Mouse (Mus musculus): ENCODE results near the gene Olfr209. TPM values are rescaled to one million over a fixed set of nuclear protein-coding genes. Genes with fewer than 3 reads are reported as not detected.

Gene Olfr209
- polyA plus RNA-seq (2011; ENCODE audit: insufficient read length, low read depth, missing spikeins): not detected in 2 replicates

GRCm38 (mm10) chr16:59363893-59364292, at the start of gene Olfr209:
Gene Olfr209 (minus strand): TSS chr16:59363993.
- no peaks in the 10 kb centered on the region for H3K4me1 ChIP-seq (ENCODE audit: control insufficient read depth, insufficient read depth, low read length)
- TF ChIP-seq CTCF (IDR thresholded peaks at IDR 0.05; ENCODE audit: borderline replicate concordance, insufficient read depth, low read length): no peak
- H3K4me3 ChIP-seq (ENCODE audit: insufficient read depth, low read length): no peak within 1 kb of the TSS
- H3K27ac ChIP-seq (ENCODE audit: insufficient read depth, low read length): no peak within 1 kb of the TSS

DNA sequence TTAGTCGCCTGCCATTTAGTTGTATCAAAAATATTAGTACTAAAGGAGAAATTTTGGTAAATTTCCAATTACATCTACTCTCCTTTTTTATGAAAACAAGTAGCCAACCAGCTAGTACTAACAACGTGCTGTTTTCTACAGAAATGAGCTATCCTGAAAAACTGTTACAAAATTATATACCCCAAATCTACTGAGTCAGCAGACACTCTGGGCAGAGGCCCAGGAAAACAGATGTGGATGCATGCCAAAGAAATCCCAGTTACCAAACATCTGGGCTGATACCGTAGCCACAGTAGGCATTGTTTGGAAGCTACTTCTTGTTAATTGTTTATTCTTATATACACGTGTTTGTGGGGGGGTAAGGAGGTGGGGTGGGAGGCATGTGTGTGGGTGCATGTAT, 49.7 kb upstream of the Olfr209 start:
- H3K4me1 ChIP-seq (ENCODE audit: control insufficient read depth, insufficient read depth, low read length): no peaks in the 10 kb centered on the region
- H3K27ac ChIP-seq (ENCODE audit: insufficient read depth, low read length): no peak overlapping the region
- TF ChIP-seq CTCF (IDR thresholded peaks at IDR 0.05; ENCODE audit: borderline replicate concordance, insufficient read depth, low read length) (no peak), POLR2A (IDR thresholded peaks at IDR 0.05; ENCODE audit: low read depth, low read length) (no peak)
- no peak overlapping the region for H3K4me3 ChIP-seq (ENCODE audit: insufficient read depth, low read length)

DNA sequence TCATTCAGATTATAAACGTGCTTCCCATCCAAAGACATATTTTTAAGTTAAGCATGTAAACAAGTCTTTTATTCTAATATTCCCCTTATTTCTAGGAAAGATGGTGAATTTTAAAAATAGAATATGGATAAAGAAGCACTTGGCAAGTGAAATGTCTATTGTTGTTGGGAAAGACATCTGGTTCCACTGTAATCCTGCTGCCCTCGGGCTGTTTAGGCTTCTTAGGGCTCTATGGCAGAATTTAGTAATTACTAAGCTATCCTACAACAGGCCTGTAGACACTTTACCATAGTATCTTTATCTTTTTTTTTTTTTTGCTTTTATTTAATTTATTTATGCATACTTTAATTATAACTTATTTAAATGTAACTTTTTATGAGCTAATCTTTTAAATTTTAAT, 46.0 kb upstream of the Olfr209 start:
- Histone ChIP-seq H3K27ac (ENCODE audit: insufficient read depth, low read length) (no peak overlapping the region), H3K4me3 (ENCODE audit: insufficient read depth, low read length) (no peak overlapping the region), H3K4me1 (ENCODE audit: control insufficient read depth, insufficient read depth, low read length) (no peaks in the 10 kb centered on the region)
- TF ChIP-seq CTCF (IDR thresholded peaks at IDR 0.05; ENCODE audit: borderline replicate concordance, insufficient read depth, low read length) (no peak), POLR2A (IDR thresholded peaks at IDR 0.05; ENCODE audit: low read depth, low read length) (no peak)

- no peak for TF ChIP-seq POLR2A (IDR thresholded peaks at IDR 0.05; ENCODE audit: low read depth, low read length)
- no peak for TF ChIP-seq CTCF (IDR thresholded peaks at IDR 0.05; ENCODE audit: borderline replicate concordance, insufficient read depth, low read length)
- Histone ChIP-seq H3K4me1 (ENCODE audit: control insufficient read depth, insufficient read depth, low read length) (no peaks in the 10 kb centered on the region), H3K4me3 (ENCODE audit: insufficient read depth, low read length) (no peak overlapping the region), H3K27ac (ENCODE audit: insufficient read depth, low read length) (no peak overlapping the region)
These were observed 45.6 kb upstream of the Olfr209 start for GRCm38 (mm10) chr16:59409341-59409748.

DNA sequence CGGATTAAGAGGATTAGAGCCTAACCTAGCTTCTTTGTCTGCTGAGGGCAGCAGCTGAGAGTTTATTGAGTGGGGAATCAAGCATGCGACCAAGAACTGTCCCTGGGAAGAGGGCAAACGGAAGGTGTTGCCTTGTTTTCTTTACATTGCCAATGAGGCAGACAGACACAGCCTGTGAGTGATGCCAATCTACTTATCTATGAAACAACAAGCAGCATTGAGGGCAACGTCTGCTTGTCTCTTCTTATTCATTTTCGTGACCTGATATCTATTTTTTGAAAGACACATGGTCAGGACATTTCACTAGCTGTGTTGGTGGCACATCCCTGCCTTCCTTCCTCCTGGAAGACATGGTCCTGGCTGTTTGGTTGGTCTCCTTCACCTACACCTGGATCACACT, 43.2 kb upstream of the Olfr209 start, which contains the start of gene Gabrr3:
Gabrr3 (plus strand) TSS at position 301 of the 400 bp plus-strand sequence.
- Histone ChIP-seq H3K27ac (ENCODE audit: insufficient read depth, low read length) (no peak within 1 kb of the TSS), H3K4me3 (ENCODE audit: insufficient read depth, low read length) (no peak within 1 kb of the TSS), H3K4me1 (ENCODE audit: control insufficient read depth, insufficient read depth, low read length) (no peaks in the 10 kb centered on the region)
- TF ChIP-seq CTCF (IDR thresholded peaks at IDR 0.05; ENCODE audit: borderline replicate concordance, insufficient read depth, low read length) (no peak), POLR2A (IDR thresholded peaks at IDR 0.05; ENCODE audit: low read depth, low read length) (no peak)

- Histone ChIP-seq H3K27ac (ENCODE audit: insufficient read depth, low read length) (no peak overlapping the region), H3K4me1 (ENCODE audit: control insufficient read depth, insufficient read depth, low read length) (no peaks in the 10 kb centered on the region), H3K4me3 (ENCODE audit: insufficient read depth, low read length) (no peak overlapping the region)
- no peak for TF ChIP-seq CTCF (IDR thresholded peaks at IDR 0.05; ENCODE audit: borderline replicate concordance, insufficient read depth, low read length)
These were observed 41.0 kb upstream of the Olfr209 start for GRCm38 (mm10) chr16:59404798-59405197.

GRCm38 (mm10) chr16:59403684-59404083, 39.9 kb upstream of the Olfr209 start:
- H3K27ac ChIP-seq (ENCODE audit: insufficient read depth, low read length): no peak overlapping the region
- H3K4me1 ChIP-seq (ENCODE audit: control insufficient read depth, insufficient read depth, low read length): no peaks in the 10 kb centered on the region
- H3K4me3 ChIP-seq (ENCODE audit: insufficient read depth, low read length): no peak overlapping the region
- no peak for TF ChIP-seq POLR2A (IDR thresholded peaks at IDR 0.05; ENCODE audit: low read depth, low read length)
- TF ChIP-seq CTCF (IDR thresholded peaks at IDR 0.05; ENCODE audit: borderline replicate concordance, insufficient read depth, low read length): peak; percentile 36; the same call in 1 of the 2 replicates

- H3K27ac ChIP-seq (ENCODE audit: insufficient read depth, low read length): no peak overlapping the region
- no peaks in the 10 kb centered on the region for H3K4me1 ChIP-seq (ENCODE audit: control insufficient read depth, insufficient read depth, low read length)
- H3K4me3 ChIP-seq (ENCODE audit: insufficient read depth, low read length): no peak overlapping the region
- TF ChIP-seq CTCF (IDR thresholded peaks at IDR 0.05; ENCODE audit: borderline replicate concordance, insufficient read depth, low read length) (no peak), POLR2A (IDR thresholded peaks at IDR 0.05; ENCODE audit: low read depth, low read length) (no peak)
These were observed 38.2 kb upstream of the Olfr209 start for GRCm38 (mm10) chr16:59401985-59402384.

DNA sequence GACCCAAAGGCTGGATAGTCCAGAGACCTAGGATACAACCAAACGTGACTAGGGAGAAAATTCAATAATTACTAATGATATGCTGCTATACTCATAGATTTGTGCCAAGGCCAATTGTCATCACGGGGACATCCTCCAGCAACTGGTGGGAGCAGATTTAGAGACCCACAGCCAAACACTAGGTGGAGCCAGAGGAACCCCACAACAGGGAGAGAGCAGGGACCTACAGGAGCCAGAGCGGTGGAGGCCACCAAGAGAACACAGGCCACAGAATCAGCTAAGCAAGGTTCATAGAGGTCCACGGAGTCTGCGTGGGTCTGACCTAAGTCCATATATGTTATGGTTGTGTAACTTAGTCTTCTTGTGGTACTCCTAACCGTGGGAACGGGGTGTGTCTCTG, 37.3 kb upstream of the Olfr209 start:
- H3K27ac ChIP-seq (ENCODE audit: insufficient read depth, low read length): no peak overlapping the region
- TF ChIP-seq CTCF (IDR thresholded peaks at IDR 0.05; ENCODE audit: borderline replicate concordance, insufficient read depth, low read length) (no peak), POLR2A (IDR thresholded peaks at IDR 0.05; ENCODE audit: low read depth, low read length) (no peak)
- H3K4me3 ChIP-seq (ENCODE audit: insufficient read depth, low read length): no peak overlapping the region
- no peaks in the 10 kb centered on the region for H3K4me1 ChIP-seq (ENCODE audit: control insufficient read depth, insufficient read depth, low read length)

DNA sequence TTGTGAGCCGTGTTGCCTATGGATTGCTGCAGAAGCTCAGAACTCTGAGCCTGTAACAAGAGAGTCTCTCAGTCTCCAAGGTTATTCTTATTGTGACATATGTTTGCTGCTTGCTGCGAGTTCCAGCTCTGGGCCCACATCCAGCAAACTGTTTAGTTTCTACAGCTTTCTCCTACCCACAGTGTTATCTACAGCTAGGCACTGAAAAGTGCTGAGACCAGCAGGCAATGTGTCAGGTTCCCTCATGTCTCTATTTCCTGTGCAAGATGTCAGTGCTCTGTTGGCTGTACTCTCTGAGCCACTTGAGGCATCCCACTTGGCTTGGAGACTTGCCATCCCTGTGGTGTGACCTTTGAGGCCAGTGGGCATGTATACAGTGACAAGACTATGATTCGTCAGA, 29.5 kb upstream of the Olfr209 start:
- H3K4me3 ChIP-seq (ENCODE audit: insufficient read depth, low read length): no peak overlapping the region
- TF ChIP-seq CTCF (IDR thresholded peaks at IDR 0.05; ENCODE audit: borderline replicate concordance, insufficient read depth, low read length) (no peak), POLR2A (IDR thresholded peaks at IDR 0.05; ENCODE audit: low read depth, low read length) (no peak)
- H3K27ac ChIP-seq (ENCODE audit: insufficient read depth, low read length): no peak overlapping the region
- no peaks in the 10 kb centered on the region for H3K4me1 ChIP-seq (ENCODE audit: control insufficient read depth, insufficient read depth, low read length)

- no peak for TF ChIP-seq POLR2A (IDR thresholded peaks at IDR 0.05; ENCODE audit: low read depth, low read length)
- no peak for TF ChIP-seq CTCF (IDR thresholded peaks at IDR 0.05; ENCODE audit: borderline replicate concordance, insufficient read depth, low read length)
- Histone ChIP-seq H3K27ac (ENCODE audit: insufficient read depth, low read length) (no peak within 1 kb of the TSS), H3K4me1 (ENCODE audit: control insufficient read depth, insufficient read depth, low read length) (no peaks in the 10 kb centered on the region), H3K4me3 (ENCODE audit: insufficient read depth, low read length) (no peak within 1 kb of the TSS)
These were observed 14.6 kb downstream of the Olfr209 start, which contains the start of gene Olfr206 for GRCm38 (mm10) chr16:59349146-59349545. Gene Olfr206 (minus strand): TSS chr16:59349246.

All from embryonic fibroblast, embryonic 13.5 days (primary cell).